Mouse (Mus musculus) forebrain, embryonic 10.5 days (tissue): Measurements from ENCODE around the gene Ptprm. TPM values are rescaled to one million over a fixed set of nuclear protein-coding genes. Genes with fewer than 3 reads are reported as not detected.

Experiments
- DNase-seq: peaks from one replicate; pipeline ENCODE4 v3.0.0-alpha.2; 2017; ENCODE audit warnings: low spot score; ENCODE audit errors: extremely low spot score
- H3K27ac ChIP-seq: fragments of 300-500 bp; sonication (generic); 2 replicates; pipeline ENCODE4 v1.5.1; 2016; ENCODE audit warnings: mild to moderate bottlenecking
- H3K27me3 ChIP-seq: fragments of 300-500 bp; sonication (generic); 2 replicates; pipeline ENCODE4 v1.6.1; 2016; ENCODE audit warnings: mild to moderate bottlenecking; ENCODE audit not compliant: poor library complexity, severe bottlenecking
- H3K36me3 ChIP-seq: fragments of 300-500 bp; sonication (generic); replicated peaks from 2 replicates; pipeline ENCODE4 v1.6.1; 2016; ENCODE audit warnings: mild to moderate bottlenecking, moderate library complexity
- H3K4me1 ChIP-seq: fragments of 300-500 bp; sonication (generic); 2 replicates; pipeline ENCODE4 v1.6.1; 2016
- H3K4me3 ChIP-seq: fragments of 300-500 bp; sonication (generic); 2 replicates; pipeline ENCODE4 v1.5.1; 2016; ENCODE audit warnings: mild to moderate bottlenecking, moderate library complexity
- H3K9me3 ChIP-seq: fragments of 300-500 bp; sonication (generic); 2 replicates; pipeline ENCODE4 v1.6.1; 2016; ENCODE audit warnings: mild to moderate bottlenecking, moderate library complexity
- WGBS: fragments of 180-500 bp; shearing (Covaris S2); methylation state at CpG from one replicate; pipeline ENCODE4 v1.1.7; 2016; 5-methylcytosine and 5-hydroxymethylcytosine counted together
- polyA plus RNA-seq: library from polyadenylated mRNA; unstranded; fragments of >200 nt; fragmentation: Nextera tagmentation; extraction: Ambion mirVana; gene quantifications from 2 replicates; pipeline ENCODE4 v1.2.1, GENCODE M21; 2016

Gene Ptprm
- 6.7 and 8.4 TPM in 2 replicates for polyA plus RNA-seq

DNA sequence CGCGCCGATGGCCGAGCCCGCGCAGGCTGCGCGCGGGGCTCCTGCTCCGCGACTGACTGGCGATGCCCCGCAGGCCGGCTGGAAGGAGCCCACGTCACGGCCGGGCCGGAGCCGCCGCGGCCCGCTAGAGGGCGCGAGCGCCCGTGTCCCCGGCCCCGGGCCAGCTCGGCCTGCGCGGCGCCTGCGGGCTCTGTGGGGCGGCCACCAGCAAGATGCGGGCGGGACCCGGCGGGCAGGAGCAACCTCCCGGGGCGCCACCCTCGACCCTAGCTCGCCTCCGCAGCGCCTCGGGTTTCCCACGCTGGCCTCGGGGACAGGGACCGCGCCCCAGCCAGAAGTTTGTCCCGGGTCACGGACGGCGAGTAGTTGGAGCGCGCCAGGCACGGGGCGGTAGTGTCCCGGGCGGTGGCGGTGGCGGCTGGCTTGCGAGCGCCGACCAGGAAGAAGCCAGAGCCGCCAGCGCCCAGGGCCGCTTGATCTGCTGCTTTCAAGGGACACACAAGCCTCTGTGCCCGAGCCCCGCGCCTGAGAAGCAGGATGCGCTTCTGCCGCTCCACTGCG lies at the start of gene Ptprm:
Gene Ptprm (minus strand): TSS at position 7 of the 561 bp plus-strand sequence.
- Histone ChIP-seq H3K36me3 (no peaks in the 10 kb centered on the region), H3K9me3 (no peaks in the 10 kb centered on the region; the same call in 1 of the 2 replicates), H3K27me3 (peaks cover 55% of the 10 kb centered on the region), H3K27ac (peak within 1 kb of the TSS; percentile 90), H3K4me1 (peaks cover 46% of the 10 kb centered on the region), H3K4me3 (peak within 1 kb of the TSS; percentile 82)
- WGBS: under 1% methylated on average over 73 of the region's 73 CpGs
- peak; percentile 81 for DNase-seq

DNA sequence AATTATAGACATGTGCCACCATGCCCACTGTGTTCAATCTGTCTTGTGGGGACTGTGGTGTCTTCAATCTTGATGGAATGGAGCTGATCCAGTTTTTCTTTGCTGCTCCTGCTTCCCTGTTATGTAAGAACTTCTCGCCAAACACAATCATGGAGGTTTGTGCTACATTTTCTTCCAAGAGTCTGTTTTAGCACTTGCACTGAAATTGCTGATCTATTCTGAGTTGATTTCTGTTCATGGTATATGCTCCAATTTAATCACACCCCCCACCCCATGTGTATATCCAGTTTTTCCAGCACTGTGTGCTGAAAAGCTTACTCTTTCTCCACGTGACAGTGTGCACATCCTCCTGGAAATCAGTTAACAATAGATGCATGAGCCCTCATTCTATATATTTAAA lies 41.9 kb upstream of the Ptprm start:
- Histone ChIP-seq H3K4me1 (no peaks in the 10 kb centered on the region), H3K9me3 (no peaks in the 10 kb centered on the region), H3K27me3 (no peaks in the 10 kb centered on the region), H3K4me3 (no peak overlapping the region), H3K27ac (no peak overlapping the region), H3K36me3 (no peaks in the 10 kb centered on the region)
- WGBS: 89% methylated on average over 2 of the region's 2 CpGs
- DNase-seq: no peak

DNA sequence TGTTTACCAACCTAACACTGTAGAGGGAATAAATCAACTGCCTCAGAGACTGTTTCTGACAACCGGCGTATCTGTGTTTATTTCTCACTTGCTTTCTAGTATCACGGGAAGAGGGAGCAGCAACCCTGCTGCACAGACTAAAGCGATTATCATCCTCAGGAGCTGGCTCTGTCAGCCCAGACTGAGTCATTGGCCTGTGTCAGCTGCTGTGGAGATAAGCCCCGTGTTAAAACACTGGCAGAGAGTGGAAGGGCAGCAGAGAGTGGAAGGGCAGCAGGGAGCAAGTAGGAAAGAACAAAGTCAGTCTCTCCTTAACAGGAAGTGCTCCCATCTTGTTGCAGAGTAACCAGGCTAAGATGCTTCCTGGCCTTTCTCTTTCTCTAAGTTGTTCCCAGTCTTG lies 36.6 kb upstream of the Ptprm start:
- WGBS: 76% methylated on average over 5 of the region's 5 CpGs
- no peaks in the 10 kb centered on the region for H3K36me3 ChIP-seq
- no peak overlapping the region for H3K4me3 ChIP-seq
- no peak for DNase-seq
- H3K9me3 ChIP-seq: no peaks in the 10 kb centered on the region
- no peaks in the 10 kb centered on the region for H3K27me3 ChIP-seq
- peaks cover 25% of the 10 kb centered on the region for H3K4me1 ChIP-seq
- no peak overlapping the region for H3K27ac ChIP-seq

DNA sequence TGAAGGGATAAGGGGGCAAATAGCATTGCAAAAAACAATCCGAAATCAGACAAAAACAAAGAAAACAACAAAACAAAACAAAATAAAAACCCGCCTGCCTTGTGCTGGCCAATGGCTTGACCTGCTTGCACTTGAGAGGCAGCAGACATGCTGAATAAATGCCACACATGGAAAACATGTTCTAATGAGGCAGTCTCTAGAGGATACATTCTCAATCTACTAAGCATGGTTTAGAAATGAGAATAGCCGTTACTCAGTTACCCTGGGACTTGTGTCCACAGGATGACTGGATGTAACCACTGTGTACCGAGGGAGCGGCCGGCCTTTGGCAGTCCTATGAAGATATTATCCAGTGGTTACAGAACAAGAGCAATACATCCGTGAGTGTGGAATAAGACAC lies 33.9 kb upstream of the Ptprm start:
- H3K27me3 ChIP-seq: no peaks in the 10 kb centered on the region
- H3K4me1 ChIP-seq: peaks cover 25% of the 10 kb centered on the region
- WGBS: 78% methylated on average over 7 of the region's 7 CpGs
- H3K9me3 ChIP-seq: no peaks in the 10 kb centered on the region
- H3K4me3 ChIP-seq: no peak overlapping the region
- H3K27ac ChIP-seq: no peak overlapping the region
- DNase-seq: no peak
- no peaks in the 10 kb centered on the region for H3K36me3 ChIP-seq

DNA sequence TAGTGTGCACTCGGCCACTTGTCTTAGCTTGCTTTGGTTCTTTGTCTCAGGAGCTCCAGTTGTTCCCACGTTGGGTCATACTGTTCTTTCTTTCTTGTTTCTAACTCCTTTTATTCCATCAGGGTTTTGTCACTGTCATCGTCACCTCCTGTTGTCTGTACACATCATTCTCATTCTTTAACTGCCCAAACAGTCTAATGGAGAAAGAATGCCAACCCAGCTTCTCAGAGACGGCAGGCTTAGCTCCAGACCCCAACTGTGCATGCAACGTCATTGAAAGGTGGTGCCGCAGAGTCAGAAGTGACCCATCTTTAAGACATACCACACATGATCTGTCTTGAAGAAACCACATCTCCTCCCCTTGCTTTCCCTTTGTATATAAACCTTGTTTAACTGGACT lies 31.0 kb upstream of the Ptprm start:
- 71% methylated on average over 6 of the region's 6 CpGs for WGBS

DNA sequence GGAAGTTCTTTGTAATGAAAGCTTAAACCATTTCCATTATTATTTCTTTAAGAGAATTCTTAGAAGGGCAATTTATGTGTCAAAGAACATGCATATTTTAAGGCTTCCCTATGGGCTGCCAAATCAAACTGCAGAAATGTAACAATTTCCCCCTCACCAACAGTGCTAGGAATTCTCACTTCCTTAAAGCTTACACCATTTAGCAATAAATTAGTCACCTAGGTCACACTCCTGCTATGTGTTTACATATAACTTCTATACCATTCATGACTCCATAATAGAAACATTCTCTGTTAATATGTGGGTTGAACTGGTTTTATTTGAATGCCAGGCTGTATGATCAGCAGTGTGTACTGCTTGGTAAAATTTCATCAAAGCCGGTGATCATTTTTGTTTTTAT lies 29.4 kb upstream of the Ptprm start:
- peaks cover 25% of the 10 kb centered on the region for H3K4me1 ChIP-seq
- 92% methylated on average over 1 of the region's 1 CpGs for WGBS
- DNase-seq: no peak
- H3K9me3 ChIP-seq: no peaks in the 10 kb centered on the region
- H3K27me3 ChIP-seq: no peaks in the 10 kb centered on the region
- H3K36me3 ChIP-seq: no peaks in the 10 kb centered on the region
- H3K4me3 ChIP-seq: no peak overlapping the region
- H3K27ac ChIP-seq: no peak overlapping the region

More for the DNA sequence above, 31.0 kb upstream of the Ptprm start:
- peaks cover 25% of the 10 kb centered on the region for H3K4me1 ChIP-seq
- DNase-seq: no peak
- no peaks in the 10 kb centered on the region for H3K36me3 ChIP-seq
- H3K27me3 ChIP-seq: no peaks in the 10 kb centered on the region
- no peak overlapping the region for H3K4me3 ChIP-seq
- H3K27ac ChIP-seq: no peak overlapping the region
- no peaks in the 10 kb centered on the region for H3K9me3 ChIP-seq

DNA sequence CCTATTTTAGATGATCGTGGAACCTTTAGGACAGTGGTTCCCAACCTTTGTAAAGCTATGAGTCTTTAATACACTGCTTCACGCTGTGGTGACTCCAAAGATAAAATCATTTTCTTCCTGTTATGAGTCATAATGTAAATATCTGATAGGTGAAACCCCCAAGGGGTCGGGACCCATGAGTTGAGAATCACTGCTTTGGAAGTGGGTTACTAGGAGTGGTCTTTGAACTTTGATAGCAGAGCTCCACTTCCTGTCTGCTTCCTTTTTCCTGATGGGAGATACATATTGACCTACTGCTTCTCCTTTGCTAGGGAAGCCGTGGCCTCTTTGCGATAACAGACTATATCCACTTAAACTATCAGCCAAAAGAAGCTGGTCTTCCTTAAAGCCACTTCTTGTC lies 27.4 kb upstream of the Ptprm start:
- Histone ChIP-seq H3K4me3 (no peak overlapping the region), H3K36me3 (no peaks in the 10 kb centered on the region), H3K27ac (no peak overlapping the region), H3K4me1 (peaks cover 6% of the 10 kb centered on the region), H3K9me3 (no peaks in the 10 kb centered on the region), H3K27me3 (no peaks in the 10 kb centered on the region)
- WGBS: 87% methylated on average over 5 of the region's 5 CpGs
- DNase-seq: no peak

DNA sequence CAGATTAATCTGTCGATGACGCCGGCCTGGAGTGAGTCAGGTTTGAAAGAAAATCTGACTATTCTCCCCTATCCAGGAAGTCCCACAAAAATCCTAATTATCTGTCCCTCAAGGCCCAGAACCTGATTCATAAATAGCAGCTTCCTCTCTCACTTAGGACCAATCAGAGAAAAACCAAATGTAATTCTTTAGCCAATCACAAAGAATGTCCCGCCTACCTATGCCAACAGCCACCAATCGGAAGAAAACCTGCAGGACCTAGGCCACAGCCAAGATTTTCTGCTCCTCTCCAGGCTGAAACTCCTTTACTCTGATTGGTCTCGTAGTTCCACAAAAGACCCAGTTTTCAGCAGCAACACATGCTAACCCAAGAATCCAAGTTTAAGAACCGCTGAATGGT lies 13.6 kb upstream of the Ptprm start:
- Histone ChIP-seq H3K4me1 (peaks cover 5% of the 10 kb centered on the region; the same call in 1 of the 2 replicates), H3K9me3 (no peaks in the 10 kb centered on the region), H3K36me3 (no peaks in the 10 kb centered on the region), H3K4me3 (no peak overlapping the region), H3K27me3 (no peaks in the 10 kb centered on the region), H3K27ac (no peak overlapping the region)
- WGBS: 90% methylated on average over 7 of the region's 7 CpGs
- DNase-seq: no peak

DNA sequence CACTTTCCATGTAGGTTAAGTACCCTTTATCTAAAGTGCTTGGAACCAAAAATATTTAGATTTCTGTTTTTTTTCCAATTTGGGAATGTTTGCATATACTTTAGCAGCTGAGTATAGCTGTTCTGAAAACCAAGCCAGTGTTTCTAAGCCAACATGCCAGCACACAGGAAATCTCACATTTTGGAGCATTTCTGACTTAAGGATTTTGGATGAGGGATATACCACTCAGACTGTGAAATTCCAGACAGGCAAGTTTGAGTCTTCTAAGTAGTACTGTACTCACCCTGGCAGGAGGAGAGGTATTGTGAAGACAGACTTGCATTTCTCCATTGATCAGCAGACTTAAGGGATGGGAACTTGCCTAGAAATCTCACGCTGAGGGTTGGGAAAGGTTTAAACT lies 10.2 kb upstream of the Ptprm start:
- 70% methylated on average over 1 of the region's 1 CpGs for WGBS
- no peak for DNase-seq
- H3K4me3 ChIP-seq: no peak overlapping the region
- H3K27me3 ChIP-seq: peaks cover 9% of the 10 kb centered on the region; the same call in 1 of the 2 replicates
- no peak overlapping the region for H3K27ac ChIP-seq
- H3K4me1 ChIP-seq: peaks cover 19% of the 10 kb centered on the region
- H3K36me3 ChIP-seq: no peaks in the 10 kb centered on the region
- no peaks in the 10 kb centered on the region for H3K9me3 ChIP-seq

DNA sequence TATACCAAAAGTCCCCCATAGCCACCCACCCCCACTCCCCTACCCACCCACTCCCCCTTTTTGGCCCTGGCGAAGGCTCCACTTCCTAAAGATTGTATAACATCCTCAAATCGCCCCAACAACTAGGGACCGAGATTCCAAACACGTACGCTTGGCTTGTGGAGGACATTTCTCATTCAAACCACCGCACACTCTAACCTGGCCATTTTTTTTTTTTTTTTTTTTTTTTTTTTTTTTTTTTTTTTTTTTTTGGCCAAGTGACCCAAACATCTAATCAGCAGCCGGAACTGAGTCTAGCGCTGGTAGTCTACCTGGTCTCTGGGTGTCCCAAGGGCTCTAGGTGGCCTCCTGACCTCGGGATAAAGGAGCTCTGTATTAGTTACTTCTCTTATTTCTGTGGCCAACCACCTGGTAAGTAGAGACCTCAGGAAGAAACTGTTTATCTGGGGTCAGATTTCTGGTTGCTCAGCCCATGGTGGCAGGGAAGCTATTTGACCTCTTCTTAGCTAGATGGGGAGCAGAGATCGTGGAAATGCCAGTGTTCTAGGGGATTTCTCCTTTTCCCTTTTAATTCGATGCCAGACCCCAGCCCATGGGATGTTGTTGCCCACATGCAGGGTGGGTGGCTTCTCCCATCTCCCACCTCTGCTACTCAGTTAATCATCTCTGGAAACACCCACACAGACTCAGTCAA lies 9.3 kb upstream of the Ptprm start:
- Histone ChIP-seq H3K9me3 (no peaks in the 10 kb centered on the region), H3K36me3 (no peaks in the 10 kb centered on the region), H3K4me1 (peaks cover 19% of the 10 kb centered on the region), H3K4me3 (no peak overlapping the region), H3K27me3 (peaks cover 17% of the 10 kb centered on the region), H3K27ac (no peak overlapping the region)
- WGBS: 84% methylated on average over 11 of the region's 11 CpGs
- DNase-seq: no peak

DNA sequence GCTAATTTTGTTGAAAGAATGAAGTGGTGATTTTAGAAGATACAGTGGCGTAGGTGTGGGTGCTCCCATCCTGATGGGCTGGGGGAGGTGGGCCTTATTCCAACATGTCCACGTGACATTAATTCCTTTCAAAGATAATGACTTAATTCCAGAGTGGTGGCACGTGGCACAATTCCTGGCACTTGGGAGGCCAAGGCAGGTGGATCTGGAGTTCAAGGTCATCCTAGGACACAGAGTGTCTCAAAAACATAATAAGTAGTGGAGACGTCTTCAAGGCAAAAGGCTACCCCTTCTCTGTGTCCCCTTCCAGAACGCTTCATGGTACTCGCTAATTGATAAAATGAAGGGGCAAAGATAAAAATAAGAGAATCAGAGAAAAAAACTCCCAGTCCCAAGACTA lies 7.9 kb upstream of the Ptprm start:
- Histone ChIP-seq H3K4me1 (peaks cover 19% of the 10 kb centered on the region), H3K4me3 (no peak overlapping the region), H3K27me3 (peaks cover 24% of the 10 kb centered on the region), H3K36me3 (no peaks in the 10 kb centered on the region), H3K9me3 (no peaks in the 10 kb centered on the region), H3K27ac (no peak overlapping the region)
- 95% methylated on average over 6 of the region's 6 CpGs for WGBS
- no peak for DNase-seq

DNA sequence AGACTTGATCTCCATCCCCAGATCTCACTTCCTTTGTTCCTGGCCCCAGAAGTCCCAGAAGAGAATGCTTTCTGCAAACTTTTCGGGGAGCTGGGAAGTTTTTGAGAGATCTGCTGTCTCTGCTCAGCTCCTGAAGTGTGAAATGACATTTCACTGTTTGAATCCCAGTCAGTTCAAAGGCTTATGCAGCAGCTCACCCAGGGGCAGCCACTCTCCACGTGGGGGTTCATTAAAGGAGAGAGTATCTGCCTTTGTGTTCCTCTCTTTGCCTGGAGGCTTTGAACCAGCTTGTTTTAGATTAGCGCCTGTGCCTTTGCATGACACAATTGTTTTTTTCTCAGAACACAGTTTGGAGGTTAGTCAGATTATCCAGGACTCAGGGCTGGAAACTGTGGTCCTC lies 6.3 kb upstream of the Ptprm start:
- Histone ChIP-seq H3K27me3 (peaks cover 36% of the 10 kb centered on the region), H3K4me3 (no peak overlapping the region), H3K36me3 (no peaks in the 10 kb centered on the region), H3K4me1 (peaks cover 26% of the 10 kb centered on the region), H3K27ac (peak overlapping the region; percentile 30; the same call in 1 of the 2 replicates), H3K9me3 (no peaks in the 10 kb centered on the region)
- 3% methylated on average over 3 of the region's 3 CpGs for WGBS
- DNase-seq: no peak

DNA sequence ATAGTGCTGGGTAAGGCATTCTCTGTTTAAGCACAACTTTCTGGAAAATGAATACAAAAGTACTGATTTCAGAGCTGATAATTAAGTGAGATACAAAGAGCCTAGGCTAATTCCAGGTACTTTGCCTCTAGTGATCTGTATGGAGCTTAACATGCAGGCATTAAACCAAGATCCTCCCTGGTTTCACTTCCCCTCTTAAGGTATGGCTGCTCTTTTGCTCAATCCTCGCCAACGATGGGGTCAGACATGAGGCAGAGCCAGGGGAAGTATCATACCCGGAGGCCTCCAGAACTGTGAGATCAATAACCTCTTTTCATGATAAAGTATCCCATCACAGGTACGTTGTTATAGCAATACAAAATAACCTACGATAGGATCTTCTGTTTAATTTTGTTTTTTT lies 5.3 kb upstream of the Ptprm start:
- Histone ChIP-seq H3K4me3 (no peak overlapping the region), H3K4me1 (peaks cover 35% of the 10 kb centered on the region), H3K9me3 (no peaks in the 10 kb centered on the region), H3K36me3 (no peaks in the 10 kb centered on the region), H3K27ac (no peak overlapping the region), H3K27me3 (peaks cover 41% of the 10 kb centered on the region)
- 95% methylated on average over 5 of the region's 5 CpGs for WGBS
- no peak for DNase-seq
